Mouse (Mus musculus) forebrain, postnatal 0 days (tissue): ENCODE measurements at regions not wholly inside any gene's neighbourhood (a gene's known extent, or its start where the extent isn't known, plus 50 kb on each side); places are given as distances from the start of the nearest gene placed in this dataset.
A peak's percentile ranks its signal among the peaks of the same experiment; 100 is the strongest.

Experiments
- ATAC-seq: fragments of 200-750 bp; cut with Nextera tagmentation; 2 replicates; pipeline ENCODE4 v1.8.0; 2017; ENCODE audit warnings: mild to moderate bottlenecking, moderate library complexity
- DNase-seq: peaks from one replicate; pipeline ENCODE4 v3.0.0-alpha.2; 2015
- H3K27ac ChIP-seq: fragments of 300-500 bp; sonication (generic); 2 replicates; pipeline ENCODE4 v1.5.1; 2014; ENCODE audit warnings: low read depth, mild to moderate bottlenecking, antibody characterized with exemption, low read length, moderate library complexity, mixed read lengths
- H3K27me3 ChIP-seq: fragments of 300-500 bp; sonication (generic); 2 replicates; pipeline ENCODE4 v1.6.1; 2014; ENCODE audit warnings: mild to moderate bottlenecking, low read length, mixed read lengths; ENCODE audit not compliant: insufficient read depth
- H3K36me3 ChIP-seq: fragments of 300-500 bp; sonication (generic); 2 replicates; pipeline ENCODE4 v1.6.1; 2014; ENCODE audit warnings: mild to moderate bottlenecking, moderate library complexity; ENCODE audit not compliant: insufficient read depth
- H3K4me1 ChIP-seq: fragments of 300-500 bp; sonication (generic); 2 replicates; pipeline ENCODE4 v1.6.1; 2014; ENCODE audit warnings: antibody characterized with exemption; ENCODE audit not compliant: insufficient read depth
- H3K4me2 ChIP-seq: fragments of 300-500 bp; sonication (generic); 2 replicates; pipeline ENCODE4 v1.6.1; 2014; ENCODE audit warnings: low read depth, mild to moderate bottlenecking, moderate library complexity
- H3K4me3 ChIP-seq: fragments of 300-500 bp; sonication (generic); 2 replicates; pipeline ENCODE4 v1.5.1; 2014; ENCODE audit warnings: low read depth, low read length, mixed read lengths
- H3K9ac ChIP-seq: fragments of 300-500 bp; sonication (generic); 2 replicates; pipeline ENCODE4 v1.6.1; 2014; ENCODE audit warnings: mild to moderate bottlenecking
- H3K9me3 ChIP-seq: fragments of 300-500 bp; sonication (generic); 2 replicates; pipeline ENCODE4 v1.6.1; 2016; ENCODE audit warnings: low read length
- CTCF ChIP-seq: sonication (generic); IDR thresholded peaks from 2 replicates; pipeline ENCODE4 v1.5.1; 2016; ENCODE audit warnings: antibody characterized with exemption, control low read depth, low read depth
- WGBS: fragments of 180-500 bp; shearing (Covaris S2); extraction: QIAGEN DNeasy Blood & Tissue Kit; methylation state at CpG from one replicate; pipeline ENCODE4 v1.1.7; 2014; 5-methylcytosine and 5-hydroxymethylcytosine counted together

GRCm38 (mm10) chr2:159056960-159057359 is 262.4 kb downstream of the Dhx35 start:
- WGBS = 81% methylated on average over 3 of the region's 3 CpGs
- H3K9ac ChIP-seq = no peak overlapping the region
- H3K4me3 ChIP-seq = no peak overlapping the region
- no peaks in the 10 kb centered on the region for H3K36me3 ChIP-seq
- no peaks in the 10 kb centered on the region for H3K9me3 ChIP-seq
- TF ChIP-seq CTCF = no peak
- H3K4me1 ChIP-seq = no peaks in the 10 kb centered on the region
- DNase-seq (no peak), ATAC-seq (no peak)
- H3K4me2 ChIP-seq = no peak overlapping the region
- no peak overlapping the region for H3K27ac ChIP-seq
- no peaks in the 10 kb centered on the region for H3K27me3 ChIP-seq

GRCm38 (mm10) chr2:159057506-159057905 is 262.9 kb downstream of the Dhx35 start:
- TF ChIP-seq CTCF = no peak
- Histone ChIP-seq H3K4me2 (no peak overlapping the region), H3K9ac (no peak overlapping the region), H3K27ac (no peak overlapping the region), H3K4me3 (no peak overlapping the region), H3K4me1 (no peaks in the 10 kb centered on the region), H3K36me3 (no peaks in the 10 kb centered on the region), H3K9me3 (no peaks in the 10 kb centered on the region), H3K27me3 (no peaks in the 10 kb centered on the region)
- no peak for ATAC-seq
- DNase-seq = no peak
- 64% methylated on average over 5 of the region's 5 CpGs for WGBS

DNA sequence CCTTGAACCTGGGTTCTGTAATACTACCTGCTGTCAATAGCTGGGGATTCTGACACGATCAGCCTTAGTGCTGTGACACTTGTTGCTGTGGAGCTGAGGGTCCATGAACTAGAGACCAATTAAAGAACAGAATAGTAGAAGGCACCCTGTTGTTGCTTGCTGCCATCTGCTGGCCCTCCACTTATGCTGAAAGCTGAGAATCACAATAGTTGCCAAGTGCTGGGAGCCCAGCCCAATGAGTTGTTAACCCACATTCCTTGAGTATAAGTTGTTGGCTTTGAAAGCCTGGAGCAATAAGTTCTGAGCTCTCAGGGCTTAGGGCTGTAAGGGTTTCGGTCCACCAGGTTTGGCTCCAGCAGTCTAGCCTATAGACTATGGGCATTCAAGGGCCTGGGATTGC is 267.7 kb downstream of the Dhx35 start:
- H3K9me3 ChIP-seq = no peaks in the 10 kb centered on the region
- 71% methylated on average over 2 of the region's 2 CpGs for WGBS
- no peak overlapping the region for H3K27ac ChIP-seq
- peak; percentile 35; the same call in 1 of the 2 replicates for TF ChIP-seq CTCF
- no peak overlapping the region for H3K9ac ChIP-seq
- H3K4me2 ChIP-seq = no peak overlapping the region
- no peaks in the 10 kb centered on the region for H3K36me3 ChIP-seq
- DNase-seq (peak; percentile 48), ATAC-seq (no peak)
- no peak overlapping the region for H3K4me3 ChIP-seq
- H3K4me1 ChIP-seq = no peaks in the 10 kb centered on the region
- H3K27me3 ChIP-seq = no peaks in the 10 kb centered on the region

GRCm38 (mm10) chr2:159062666-159063065 is 268.1 kb downstream of the Dhx35 start:
- no peak overlapping the region for H3K4me3 ChIP-seq
- H3K27ac ChIP-seq = no peak overlapping the region
- TF ChIP-seq CTCF = no peak
- 85% methylated on average over 2 of the region's 2 CpGs for WGBS
- H3K4me2 ChIP-seq = no peak overlapping the region
- H3K9me3 ChIP-seq = no peaks in the 10 kb centered on the region
- H3K27me3 ChIP-seq = no peaks in the 10 kb centered on the region
- H3K36me3 ChIP-seq = no peaks in the 10 kb centered on the region
- no peak for DNase-seq
- no peaks in the 10 kb centered on the region for H3K4me1 ChIP-seq
- H3K9ac ChIP-seq = no peak overlapping the region
- ATAC-seq = no peak

GRCm38 (mm10) chr2:159064403-159064970 is 269.9 kb downstream of the Dhx35 start:
- Histone ChIP-seq H3K4me1 (no peaks in the 10 kb centered on the region), H3K27me3 (no peaks in the 10 kb centered on the region)
- ATAC-seq = no peak

GRCm38 (mm10) chr2:159067506-159067905 is 272.9 kb downstream of the Dhx35 start:
- 63% methylated on average over 7 of the region's 7 CpGs for WGBS
- Histone ChIP-seq H3K9ac (no peak overlapping the region), H3K36me3 (no peaks in the 10 kb centered on the region), H3K9me3 (no peaks in the 10 kb centered on the region), H3K27ac (no peak overlapping the region), H3K4me2 (no peak overlapping the region), H3K27me3 (no peaks in the 10 kb centered on the region), H3K4me3 (no peak overlapping the region), H3K4me1 (no peaks in the 10 kb centered on the region)
- ATAC-seq (no peak), DNase-seq (no peak)
- no peak for TF ChIP-seq CTCF

More at GRCm38 (mm10) chr2:159064403-159064970, 269.9 kb downstream of the Dhx35 start:
- no peak for TF ChIP-seq CTCF
- WGBS = 70% methylated on average over 9 of the region's 9 CpGs
- DNase-seq = no peak
- H3K4me2 ChIP-seq = no peak overlapping the region
- no peak overlapping the region for H3K4me3 ChIP-seq
- H3K27ac ChIP-seq = no peak overlapping the region
- no peaks in the 10 kb centered on the region for H3K36me3 ChIP-seq
- H3K9me3 ChIP-seq = no peaks in the 10 kb centered on the region
- no peak overlapping the region for H3K9ac ChIP-seq

DNA sequence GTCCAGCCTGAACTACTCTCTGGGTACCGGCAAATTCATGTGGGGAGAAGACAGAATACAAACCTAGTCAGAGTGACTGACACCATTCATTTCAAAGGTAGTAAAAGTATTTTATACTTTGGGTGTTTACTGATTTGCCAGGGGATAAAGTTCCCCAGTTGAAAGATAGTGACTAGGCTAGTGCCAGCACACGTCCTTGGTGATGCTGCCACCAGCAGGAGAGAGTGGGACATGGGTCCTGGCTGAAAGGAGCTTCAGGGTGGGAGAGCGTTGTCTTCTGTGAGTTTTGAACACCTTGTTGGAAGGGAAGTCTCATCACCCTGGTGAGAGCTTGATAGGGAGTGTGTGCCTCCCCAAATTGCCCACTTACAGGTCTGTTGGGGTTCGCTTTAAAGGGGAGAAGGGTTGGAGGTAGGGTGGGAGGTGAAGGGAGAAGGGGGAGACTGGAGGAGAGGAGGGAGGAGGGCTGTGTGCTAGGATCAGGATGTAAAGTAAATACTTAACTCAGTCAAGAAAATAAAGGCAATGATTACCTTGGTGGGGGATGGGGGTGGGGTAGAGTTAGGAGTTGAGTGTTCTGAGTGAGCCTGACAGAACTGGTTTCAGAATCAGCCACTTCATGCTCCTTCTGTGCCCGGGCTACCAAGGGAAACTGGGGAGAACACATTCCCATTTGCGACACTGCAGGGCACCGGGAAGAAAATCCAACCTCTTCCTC is 273.9 kb downstream of the Dhx35 start:
- ATAC-seq (no peak), DNase-seq (no peak)
- WGBS = 55% methylated on average over 7 of the region's 7 CpGs
- Histone ChIP-seq H3K27me3 (no peaks in the 10 kb centered on the region), H3K4me2 (no peak overlapping the region), H3K36me3 (no peaks in the 10 kb centered on the region), H3K9ac (no peak overlapping the region), H3K4me3 (no peak overlapping the region), H3K4me1 (no peaks in the 10 kb centered on the region), H3K9me3 (no peaks in the 10 kb centered on the region), H3K27ac (no peak overlapping the region)
- TF ChIP-seq CTCF = 0 out of 2 replicates have a peak, but pooled peaks have one; percentile 29
